Mouse (Mus musculus) heart, adult 11 months (tissue): ENCODE data around the gene Slc35b4.

Source experiments
- DNase-seq: peaks from one replicate; pipeline ENCODE4 v3.0.0; 2022

The Slc35b4 gene

DNA sequence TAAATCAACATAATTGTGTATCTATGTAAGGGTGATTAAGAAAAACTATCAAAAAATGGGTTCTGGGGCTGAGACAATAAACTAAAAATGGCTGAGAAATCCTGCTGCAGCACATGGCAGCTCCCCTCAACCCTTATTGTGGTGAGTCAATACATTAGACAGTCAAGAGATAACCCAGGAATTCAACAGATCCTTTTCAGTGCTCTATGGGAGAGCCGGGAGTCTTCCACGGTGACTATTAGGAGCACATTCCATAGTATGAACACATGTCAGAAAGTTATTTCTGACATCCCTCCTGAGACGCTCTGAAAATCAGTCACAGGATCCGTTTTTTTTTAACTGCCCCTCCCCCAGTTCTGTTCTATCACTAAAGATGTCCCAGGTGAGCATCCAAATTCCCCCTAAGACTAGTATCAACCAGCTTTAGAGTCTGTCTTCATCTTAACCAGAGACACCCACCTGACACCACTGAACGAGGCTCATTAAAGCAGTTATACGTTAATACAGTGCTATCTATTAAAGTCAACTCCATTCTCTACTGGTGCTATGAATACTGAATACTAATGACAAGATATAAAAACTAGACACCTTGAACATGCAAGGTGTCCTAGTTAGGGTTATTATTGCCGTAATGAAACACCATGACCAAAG is 5.9 kb downstream of the Slc35b4 start:
- DNase-seq = no peak

DNA sequence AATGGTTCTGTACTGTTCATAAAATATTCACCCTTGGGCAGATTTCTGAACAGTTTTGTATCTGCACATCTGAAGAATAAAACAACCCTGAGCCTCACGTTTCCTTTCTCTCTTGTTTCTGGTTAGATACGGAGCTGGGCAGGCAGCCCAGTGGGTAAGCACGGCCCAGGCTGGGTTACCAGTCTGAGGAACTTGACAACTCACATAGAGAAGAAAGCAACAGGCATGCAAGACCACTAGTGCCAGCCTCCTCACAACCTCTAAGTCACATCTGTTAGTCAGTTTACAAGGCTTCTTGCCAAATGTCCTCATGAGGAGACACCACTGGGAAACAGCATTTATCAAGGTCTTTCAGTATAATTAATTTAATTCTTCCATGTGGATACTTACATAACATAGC is 8.1 kb downstream of the Slc35b4 start:
- DNase-seq = no peak

DNA sequence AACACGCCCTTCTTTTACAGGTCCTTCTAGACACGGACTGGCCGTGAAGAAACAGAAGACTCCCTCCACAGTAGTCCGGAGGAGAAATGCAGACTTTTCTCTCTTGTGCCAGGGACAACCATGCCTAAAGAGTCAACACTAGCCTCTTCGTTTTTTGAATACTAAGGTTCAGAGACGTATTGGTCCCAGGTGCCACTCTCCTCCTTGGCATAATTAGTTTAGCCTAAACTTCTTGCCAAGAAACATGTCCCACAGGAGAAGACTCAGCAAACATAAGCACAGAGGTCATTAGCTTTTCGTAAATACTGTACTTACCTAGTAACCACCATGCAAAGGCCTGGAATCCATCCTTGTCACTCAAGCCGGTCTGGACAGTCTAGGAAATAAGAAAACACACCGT is 13.9 kb downstream of the Slc35b4 start:
- DNase-seq = no peak

DNA sequence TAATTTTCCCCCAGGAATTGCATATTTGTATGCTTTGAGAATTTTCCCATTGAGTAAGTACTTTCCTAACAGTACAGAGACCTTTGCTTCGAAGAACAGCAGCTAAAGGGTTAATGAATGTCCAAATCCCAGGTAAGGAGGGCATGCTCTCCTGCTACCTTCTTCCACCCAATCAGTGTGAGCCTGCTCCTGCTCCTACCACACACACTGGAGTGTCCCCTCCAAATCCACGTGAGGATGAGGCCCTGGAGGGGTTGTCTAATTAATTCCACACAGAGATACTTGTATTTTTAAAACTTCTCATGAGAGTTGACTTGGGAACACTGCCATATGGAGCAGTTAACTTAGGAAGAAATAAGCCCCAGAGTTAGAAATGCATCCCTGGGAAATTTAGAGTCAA is 14.3 kb downstream of the Slc35b4 start:
- no peak for DNase-seq

DNA sequence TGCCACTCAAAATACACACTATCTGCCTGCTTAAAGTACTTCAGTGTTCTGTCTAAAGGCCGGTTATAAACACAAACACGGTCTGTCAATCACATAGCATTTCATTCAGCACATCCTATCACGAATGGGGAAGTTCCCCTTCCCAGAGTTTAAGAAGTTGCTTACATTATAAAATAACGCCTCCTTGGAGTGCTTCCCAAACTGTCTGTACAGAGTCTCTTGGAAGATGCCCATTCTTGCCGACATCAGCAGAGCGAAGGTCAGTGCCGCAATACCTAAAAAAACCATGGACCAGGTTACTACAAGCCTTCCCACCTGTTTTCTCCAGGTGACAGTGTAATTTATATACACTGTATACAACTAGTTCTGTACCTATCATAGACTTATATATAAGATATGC is 15.4 kb downstream of the Slc35b4 start:
- no peak for DNase-seq

DNA sequence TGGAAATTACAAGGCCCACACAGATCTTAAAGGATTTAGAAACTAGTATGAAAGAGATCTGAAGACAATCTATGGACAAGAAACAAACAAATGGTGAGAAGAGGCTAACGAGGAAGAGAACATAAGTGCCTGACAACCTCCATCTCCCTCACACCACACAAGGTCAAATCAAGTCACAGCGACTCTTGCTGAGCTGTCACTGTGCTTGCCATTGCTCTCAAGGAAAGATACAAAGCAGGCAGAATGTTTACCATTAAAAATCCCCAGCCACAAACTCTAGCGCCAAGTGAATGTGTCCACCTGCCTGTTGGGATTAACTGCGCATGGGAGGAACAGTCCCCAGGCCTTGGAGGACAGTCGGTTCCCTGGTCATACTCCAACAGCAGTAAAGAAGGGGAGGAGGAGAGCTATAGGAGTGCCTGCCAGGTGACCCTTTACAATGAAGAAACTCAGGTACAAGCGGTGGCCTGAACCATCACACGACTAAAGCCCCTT is 16.0 kb downstream of the Slc35b4 start:
- DNase-seq = peak; percentile 45

DNA sequence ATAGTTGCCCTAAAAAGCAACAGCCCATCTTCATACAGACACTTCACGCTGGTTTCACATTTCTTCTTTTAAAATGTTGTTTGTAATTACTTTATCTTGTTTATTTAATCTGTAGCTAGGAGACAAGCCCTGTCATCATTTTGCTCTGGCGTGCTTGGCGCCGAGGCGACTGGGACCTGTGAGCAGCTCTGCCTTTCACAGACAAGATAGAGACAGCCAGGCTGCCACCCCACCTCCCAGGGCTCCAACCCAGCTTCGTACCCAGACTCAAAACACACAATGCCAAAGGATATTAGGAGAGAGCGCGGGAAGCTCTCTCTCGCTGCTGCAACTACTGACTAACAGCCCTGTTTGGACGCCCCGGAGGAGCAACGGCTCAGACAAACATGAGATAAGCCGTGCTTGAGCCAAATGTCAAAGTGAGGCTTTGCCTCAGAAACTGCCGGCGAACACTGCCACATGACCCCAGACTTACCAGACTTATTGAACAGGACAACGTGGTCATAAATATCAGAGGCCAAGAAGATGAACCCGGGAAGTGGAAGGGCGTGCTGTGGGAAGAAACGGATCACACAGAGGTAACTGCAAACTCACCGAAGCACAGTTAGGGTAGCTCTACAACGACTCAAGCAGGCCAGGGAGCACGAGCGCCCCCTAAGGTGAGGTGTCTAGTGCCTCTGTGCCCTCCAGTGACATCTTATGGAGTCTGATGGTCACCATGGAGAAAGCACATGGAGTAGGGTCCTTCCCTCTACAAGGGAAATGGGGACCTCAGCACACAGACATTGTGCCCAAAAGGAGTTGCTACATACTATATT is 16.7 kb downstream of the Slc35b4 start:
- peak; percentile 75 for DNase-seq

DNA sequence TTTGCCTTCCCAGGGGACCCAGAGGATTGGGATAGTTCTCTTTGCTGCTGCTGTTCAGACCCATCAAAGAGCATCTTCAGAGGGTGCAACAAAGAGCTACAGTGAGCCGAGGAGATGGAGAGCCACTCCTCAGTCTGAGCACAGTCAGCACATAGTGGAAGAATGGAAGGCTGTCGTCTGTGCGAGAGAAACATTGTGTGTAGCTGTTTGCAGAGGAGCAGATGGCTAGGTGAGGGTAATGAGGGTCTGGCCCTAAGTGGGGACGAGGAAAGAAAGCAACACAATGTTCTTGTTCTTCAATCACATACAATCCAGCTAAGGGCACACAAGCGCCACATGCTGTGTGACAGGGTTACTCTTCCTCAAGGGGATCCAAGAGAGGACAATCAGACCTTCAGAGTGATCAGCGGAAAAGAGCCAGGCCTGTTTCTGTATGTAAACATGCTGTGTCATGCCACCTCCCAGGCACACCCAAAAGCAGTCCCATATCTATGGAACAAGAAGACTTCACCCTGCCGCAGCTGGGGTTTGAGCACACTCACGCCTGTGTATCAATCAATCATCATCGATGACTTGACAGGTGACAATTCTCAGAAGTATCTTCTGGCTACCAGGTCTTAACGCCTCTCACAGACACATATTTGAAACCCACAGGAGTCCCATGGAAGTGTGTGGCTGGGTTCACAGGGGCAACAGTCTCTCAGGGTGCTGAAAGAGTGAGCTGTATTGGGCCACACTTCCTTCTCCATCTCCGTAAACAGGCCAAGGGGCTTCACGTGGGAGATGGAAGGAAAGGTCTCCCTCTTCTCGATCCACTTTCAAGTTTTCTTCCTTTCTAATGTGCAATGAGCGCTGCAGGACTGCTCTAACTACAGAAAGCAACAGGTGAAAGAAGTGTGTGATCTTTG is 19.8 kb downstream of the Slc35b4 start:
- DNase-seq = peak; percentile 61

DNA sequence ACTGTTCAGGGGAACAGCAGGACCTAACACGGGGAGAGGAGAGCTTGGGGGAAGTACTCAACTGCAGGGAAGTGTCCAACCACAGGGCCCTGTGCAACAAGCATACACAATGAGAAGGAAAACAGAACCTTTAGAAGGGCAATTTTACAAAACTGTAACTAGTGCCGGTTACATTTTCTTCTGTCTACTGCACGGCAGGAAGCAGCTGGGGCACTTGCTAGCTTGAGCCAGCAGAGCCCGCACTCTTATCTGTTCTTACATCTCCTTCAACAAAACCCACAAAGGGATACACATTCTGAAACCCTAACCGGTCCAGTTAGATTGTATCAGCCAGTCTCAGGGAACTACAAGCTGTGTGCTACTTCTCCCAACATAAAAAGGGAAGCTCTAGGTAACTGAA is 20.9 kb downstream of the Slc35b4 start:
- peak; percentile 61 for DNase-seq

DNA sequence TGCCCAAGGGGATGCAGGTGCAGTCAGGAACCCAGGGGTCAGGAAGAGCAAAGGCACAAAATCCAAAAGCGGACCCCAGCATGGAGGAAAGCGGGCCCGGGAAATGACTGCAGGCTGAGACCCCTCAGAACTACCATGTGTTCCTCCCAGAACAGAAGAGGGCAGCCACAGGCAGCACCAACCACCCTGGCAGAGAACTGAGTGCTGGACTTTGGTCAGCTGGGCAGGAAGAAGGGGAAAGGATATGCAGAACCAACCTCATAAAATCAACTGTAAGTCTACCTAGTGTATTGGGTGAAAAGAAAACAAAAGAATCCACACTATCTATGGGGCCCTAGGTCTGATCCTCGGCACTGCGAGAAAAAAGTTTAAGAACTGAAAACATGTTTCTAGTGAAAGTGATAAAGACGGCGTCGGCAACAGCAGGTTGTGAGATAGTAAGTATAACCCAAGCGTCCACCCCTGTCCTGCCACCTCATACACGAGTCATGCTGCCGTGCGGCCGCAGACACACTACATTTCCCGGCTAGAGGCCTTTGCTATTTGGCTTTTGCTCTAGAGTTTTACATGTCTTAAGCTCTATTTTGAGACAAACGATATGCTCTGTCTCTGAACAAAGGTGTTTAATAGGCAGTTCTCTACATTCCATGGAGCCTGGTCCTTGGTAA is 21.6 kb downstream of the Slc35b4 start:
- DNase-seq = peak; percentile 61

DNA sequence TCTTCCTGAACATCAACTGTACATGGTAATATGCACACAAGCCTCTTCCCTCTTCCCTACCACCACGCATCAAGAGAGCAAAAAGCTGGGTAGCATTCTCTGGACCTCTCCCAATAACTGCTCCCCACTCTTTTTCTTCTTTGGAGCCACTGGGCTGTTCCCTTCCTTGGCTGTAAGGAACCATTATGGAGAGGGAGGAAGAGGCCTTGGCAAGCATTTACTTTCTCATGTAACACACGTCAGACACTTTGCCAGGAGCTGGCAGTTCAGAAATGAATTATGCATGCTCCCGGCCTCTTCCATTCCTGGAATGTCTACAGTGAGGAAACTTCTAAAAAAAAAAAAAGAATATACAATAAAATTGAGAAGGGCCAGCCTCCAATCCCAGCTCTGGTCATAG is 22.7 kb downstream of the Slc35b4 start:
- peak; percentile 83 for DNase-seq

DNA sequence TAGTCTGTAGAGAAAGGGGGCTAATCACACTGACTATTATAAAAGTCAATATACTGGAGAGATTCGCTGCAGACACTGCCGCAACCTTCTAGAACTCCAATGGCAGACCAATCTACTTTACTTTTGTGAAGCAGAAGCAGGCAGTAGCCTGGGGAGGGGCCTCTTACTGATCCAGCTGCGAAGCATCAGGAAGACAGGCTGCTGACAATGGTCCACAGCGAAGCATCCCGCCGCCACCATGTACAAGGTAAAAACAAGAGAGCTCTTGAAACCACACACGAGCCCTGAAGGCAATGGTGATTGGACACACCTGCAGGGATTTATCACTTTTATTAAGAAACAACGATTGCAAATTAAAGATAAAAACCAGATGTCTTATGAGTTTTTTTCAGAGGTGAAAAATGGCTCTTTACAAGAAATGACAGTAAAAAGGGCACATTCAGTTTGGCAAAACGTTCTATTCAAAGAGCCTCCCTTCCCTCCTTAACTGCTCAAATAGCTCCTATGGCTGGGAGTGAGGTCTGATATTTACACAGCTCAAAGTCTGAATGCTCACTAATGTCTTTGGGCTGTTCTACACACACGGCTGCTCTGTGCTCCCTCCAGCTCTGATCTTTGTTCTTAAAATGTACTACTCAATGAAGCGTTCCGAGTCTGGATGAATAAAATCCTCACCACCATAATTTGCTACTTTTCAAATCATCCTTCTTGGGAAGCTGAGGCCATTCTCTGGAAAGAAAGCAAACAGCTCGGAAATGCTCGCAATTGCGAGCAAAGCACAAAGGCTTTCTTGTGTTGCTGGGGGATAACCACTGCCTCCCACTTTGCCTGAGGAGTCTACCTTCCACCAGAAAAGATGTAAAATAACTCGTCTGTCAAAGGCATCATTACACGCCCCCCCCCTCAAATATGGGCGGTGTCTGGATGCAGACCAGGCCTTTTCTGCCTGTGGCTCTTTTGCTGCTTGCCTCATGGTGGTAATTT is 23.6 kb downstream of the Slc35b4 start:
- peak; percentile 56 for DNase-seq

DNA sequence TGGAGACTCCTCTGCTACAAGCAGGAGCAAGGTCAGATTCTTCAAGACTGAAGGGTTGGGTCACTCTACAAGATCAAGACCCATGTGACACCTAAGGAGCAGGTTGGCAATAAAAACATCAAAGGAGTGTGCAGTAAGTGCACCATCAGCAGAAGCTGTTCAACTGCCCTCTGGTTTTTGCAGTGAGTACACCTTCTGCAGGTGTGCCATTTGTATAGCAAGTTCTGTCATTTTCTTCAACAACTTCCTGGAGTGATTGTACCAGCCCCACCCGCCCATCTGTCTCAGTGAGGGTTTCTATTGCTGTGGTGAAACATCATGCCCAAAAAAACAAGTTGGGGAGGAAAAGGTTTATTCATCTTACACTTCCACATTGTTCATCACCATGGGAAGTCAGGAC is 27.1 kb downstream of the Slc35b4 start:
- DNase-seq = peak; percentile 80

DNA sequence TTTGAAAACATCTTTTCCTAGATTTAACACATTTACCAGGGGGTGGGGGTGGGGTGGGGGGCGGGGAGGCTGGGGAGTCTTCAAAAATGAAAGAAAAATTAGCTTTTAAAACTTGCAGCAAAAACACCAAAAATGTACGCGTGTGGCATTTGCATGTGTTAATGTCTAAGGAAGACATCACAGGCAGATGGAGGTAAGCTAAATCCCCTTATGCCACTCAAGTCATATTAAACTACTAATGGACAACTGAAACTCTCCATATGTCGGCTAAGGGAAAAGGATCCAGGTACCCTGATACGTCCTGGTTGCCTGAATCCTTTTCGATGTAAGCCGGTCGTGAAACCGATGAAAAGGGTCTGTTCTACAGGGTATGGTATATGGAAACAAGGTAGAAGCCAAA is 27.8 kb downstream of the Slc35b4 start:
- DNase-seq = peak; percentile 43

DNA sequence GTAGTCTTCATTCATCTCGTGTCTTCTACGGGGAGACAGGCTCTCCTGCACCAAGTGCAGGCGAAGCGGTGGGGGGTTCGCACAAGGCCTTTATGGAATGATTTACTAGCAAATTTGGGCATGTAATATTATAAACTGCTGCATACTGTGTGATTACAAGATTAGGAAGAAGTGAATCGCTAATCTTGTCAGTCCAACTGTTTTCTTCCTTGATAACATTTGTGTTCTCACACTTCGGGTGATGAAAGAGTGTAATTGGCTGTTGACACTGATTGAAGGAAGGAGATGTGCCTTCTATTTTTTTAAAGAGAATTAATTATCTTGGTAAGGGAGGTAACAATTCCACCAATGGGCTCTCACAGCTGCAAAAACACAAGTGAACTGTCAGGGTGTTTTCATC is 28.3 kb downstream of the Slc35b4 start:
- DNase-seq = peak; percentile 22

DNA sequence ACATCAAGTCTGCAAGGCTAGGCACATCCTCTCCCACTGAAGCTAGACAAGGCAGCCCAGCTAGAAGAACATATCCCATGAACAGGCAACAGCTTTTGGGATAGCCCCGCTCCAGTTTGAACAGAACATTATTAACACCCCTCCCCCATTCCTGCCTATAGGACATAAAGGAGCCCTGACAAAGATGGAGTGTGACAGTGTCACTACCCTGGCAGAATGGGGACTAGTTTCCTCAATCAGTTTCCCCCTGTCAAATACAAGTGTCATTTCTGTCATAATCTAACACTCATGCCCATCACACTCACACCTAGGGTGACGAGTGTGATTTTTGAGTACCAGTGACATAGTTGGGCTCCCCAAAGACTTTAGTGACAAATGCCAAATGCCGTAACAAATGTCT is 28.9 kb downstream of the Slc35b4 start:
- DNase-seq = peak; percentile 79

DNA sequence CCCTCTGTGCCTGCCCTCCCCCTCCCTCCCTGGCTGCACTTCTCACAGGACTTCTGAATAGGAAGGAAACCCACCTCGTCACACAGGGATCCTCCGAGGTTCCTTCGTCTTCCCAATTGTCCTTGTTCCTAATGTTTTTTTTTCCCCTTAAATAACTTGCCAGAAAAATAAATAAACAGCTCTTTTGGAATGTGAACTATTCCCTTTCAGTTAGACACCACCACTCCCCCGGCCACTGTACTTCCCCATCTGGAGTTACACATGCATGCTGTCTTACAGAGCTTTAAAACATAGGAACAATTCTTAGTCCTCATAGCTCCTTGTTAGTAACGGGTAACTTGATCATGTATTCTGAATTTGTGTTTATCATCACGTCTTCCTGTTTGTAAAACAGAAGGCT is 30.9 kb downstream of the Slc35b4 start:
- DNase-seq = no peak

DNA sequence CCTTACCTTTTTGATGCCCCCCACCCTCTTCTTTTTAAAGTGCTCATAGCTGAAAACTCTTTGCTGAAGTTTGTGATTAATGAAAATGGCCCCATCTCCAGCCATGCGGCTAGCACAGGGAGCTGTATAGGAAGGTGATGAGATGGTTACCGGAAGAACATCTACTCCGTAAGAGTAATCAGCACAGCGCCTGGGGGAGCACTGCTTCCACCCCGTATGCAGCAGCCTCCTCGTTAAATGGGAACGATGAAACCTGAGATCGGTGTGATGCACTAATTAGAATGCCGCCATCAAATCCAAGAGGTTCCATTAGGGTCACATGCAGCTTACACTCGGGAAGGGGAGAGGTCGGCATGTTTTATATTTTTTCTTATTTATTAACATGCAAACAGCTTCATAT is 34.0 kb downstream of the Slc35b4 start:
- peak; percentile 56 for DNase-seq

DNA sequence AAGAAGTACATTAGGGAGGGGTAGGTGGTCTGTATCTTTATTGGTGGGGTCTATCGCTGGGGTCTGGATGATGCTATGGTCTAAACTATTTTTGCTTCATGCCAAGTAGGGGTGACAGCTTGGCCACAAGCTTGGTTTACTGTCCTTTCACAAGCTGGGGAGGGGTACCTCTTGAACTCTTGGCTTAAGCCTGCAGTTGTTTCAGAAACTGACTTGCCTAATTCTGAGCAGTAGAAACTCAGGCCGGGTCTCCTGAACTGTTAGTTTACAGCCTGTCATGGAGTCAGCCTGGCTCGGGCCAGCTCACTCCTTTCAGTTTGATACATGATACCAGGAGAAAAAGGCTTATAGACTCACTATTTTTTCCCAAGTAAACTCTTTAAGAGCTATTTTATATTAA is 38.5 kb downstream of the Slc35b4 start:
- peak; percentile 56 for DNase-seq

DNA sequence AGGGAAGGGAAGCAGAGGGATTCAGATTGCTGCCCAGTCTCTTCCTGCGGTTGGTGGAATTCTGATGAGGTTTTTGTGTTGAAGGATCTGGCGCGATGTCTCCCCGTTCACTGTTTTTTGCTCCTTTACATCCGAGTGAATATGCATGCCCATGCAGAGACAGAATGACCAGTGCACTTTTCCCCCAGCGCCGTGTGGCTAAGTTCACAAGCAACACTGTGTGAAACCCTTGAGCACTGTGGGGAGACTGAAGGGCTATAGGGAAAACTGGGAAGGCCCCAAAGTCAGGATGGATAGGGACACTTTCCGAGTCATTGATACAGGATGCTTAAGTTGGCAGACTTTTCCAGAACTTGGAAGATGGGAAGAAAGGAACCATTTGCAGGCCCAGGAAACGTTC is 44.5 kb downstream of the Slc35b4 start:
- peak; percentile 55 for DNase-seq

DNA sequence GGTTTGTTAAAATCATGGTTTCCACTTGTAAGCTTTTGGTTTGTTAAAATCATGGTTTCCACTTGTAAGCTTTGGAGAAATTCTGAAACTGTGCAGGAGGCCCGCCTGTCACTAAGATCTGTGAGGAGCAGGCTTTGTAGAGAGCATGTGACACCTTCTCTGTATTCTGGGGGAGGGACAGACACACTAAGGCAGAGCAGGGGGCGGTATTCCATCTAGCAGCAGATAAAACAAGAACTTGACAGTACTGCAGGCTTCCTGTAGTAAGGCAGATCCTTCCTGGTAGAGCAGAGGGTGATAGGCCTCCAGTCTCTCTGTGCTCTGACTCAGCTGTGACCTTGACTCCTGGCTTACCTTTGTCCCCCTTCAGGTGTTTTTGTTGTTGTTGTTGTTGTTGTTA is 47.6 kb downstream of the Slc35b4 start:
- peak; percentile 18 for DNase-seq

DNA sequence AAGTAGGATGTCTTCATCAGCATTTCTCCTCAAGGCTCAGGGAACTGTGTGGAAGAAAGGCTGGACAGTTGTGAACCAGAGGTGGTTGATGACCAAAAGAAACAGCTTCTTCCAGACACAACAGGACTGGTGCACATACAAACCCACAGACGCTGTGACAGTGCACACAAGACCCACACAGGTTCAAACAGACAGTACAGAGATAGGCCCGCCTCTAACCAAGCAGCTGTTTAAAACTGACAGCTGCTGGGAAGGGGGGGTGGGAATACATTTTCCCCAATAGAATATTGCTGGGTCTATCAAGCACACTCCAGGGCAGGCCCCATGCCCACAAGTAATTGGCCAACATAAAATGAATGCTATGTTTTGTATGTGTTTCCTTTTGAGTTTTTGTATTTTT is 52.5 kb downstream of the Slc35b4 start:
- DNase-seq = peak; percentile 64
